ENCODE assay signal across 8 mouse cellular contexts in genomic region chr2:153142620-153143199, GRCm38 (mm10). TPM values are rescaled to one million over a fixed set of nuclear protein-coding genes. Genes with fewer than 3 reads are reported as not detected.
DNase-seq lines count a peak whose midpoint lies in the region; ATAC-seq and TF ChIP-seq lines count a peak whose summit lies in the region.

No protein-coding gene starts in this region.

- H3K4me3 ChIP-seq in thymus, adult 2 months (ENCODE audit: control insufficient read depth, insufficient read depth, low read length), result no peak overlapping the region
- H3K4me3 ChIP-seq in heart, postnatal 0 days (ENCODE audit: low read depth, low read length), result no peak overlapping the region
- no peak overlapping the region for H3K4me3 ChIP-seq in left cerebral cortex, adult 2 months
- no peak overlapping the region for H3K4me3 ChIP-seq in neural tube, embryonic 15.5 days (replicated peaks)

- peak; percentile 51 for DNase-seq in thymus, adult 2 months
- DNase-seq in thymus, adult 18-20 months, result no peak
- DNase-seq in adrenal gland, adult (ENCODE audit: inconsistent age in 2 of 2, low spot score in 1 of 2), result peak; percentile 44 to 89
- peak; percentile 57 to 72 for DNase-seq in cerebellum, postnatal 36 days
- peak; percentile 58 for DNase-seq in heart, postnatal 0 days (ENCODE audit: low spot score)
- DNase-seq in left cerebral cortex, adult 2 months (ENCODE audit: extremely low spot score in 1 of 2, low spot score in 2 of 2), result peak; percentile 51 to 65

- intact Hi-C loops in left cerebral cortex, adult 2 months (cut with DNase I), result loop anchor here (1.0 to 10.0 kb wide), 3 partner anchors 62 to 272 kb away; no protein-coding TSS in a partner anchor

- H3K9ac ChIP-seq in heart, postnatal 0 days (replicated peaks; ENCODE audit: low read depth, low read length), result no peak overlapping the region
- no peak overlapping the region for H3K9ac ChIP-seq in neural tube, embryonic 15.5 days (replicated peaks)

- H3K27ac ChIP-seq in thymus, adult 2 months (ENCODE audit: control insufficient read depth, insufficient read depth, low read length), result no peak overlapping the region
- H3K27ac ChIP-seq in heart, postnatal 0 days (ENCODE audit: low read depth), result no peak overlapping the region
- no peak overlapping the region for H3K27ac ChIP-seq in left cerebral cortex, adult 2 months
- H3K27ac ChIP-seq in neural tube, embryonic 15.5 days (replicated peaks), result no peak overlapping the region

- TF ChIP-seq POLR2A in thymus, adult 2 months (IDR thresholded peaks at IDR 0.05; ENCODE audit: control insufficient read depth, extremely low read depth, insufficient read depth, low read length, poor library complexity), result no peak

- no peaks in the 10 kb centered on the region for H3K27me3 ChIP-seq in thymus, adult 2 months (ENCODE audit: control insufficient read depth, insufficient read depth, low read length)
- H3K27me3 ChIP-seq in heart, postnatal 0 days (ENCODE audit: control insufficient read depth, insufficient read depth, low read length), result no peaks in the 10 kb centered on the region
- H3K27me3 ChIP-seq in neural tube, embryonic 15.5 days (replicated peaks), result no peaks in the 10 kb centered on the region

- no peak for TF ChIP-seq EP300 in heart, postnatal 0 days (IDR thresholded peaks at IDR 0.05; ENCODE audit: low read depth)

- no peak for ATAC-seq in heart, postnatal 0 days (ENCODE audit: insufficient read depth, low read depth)
- peak; percentile 28; the same call in 1 of the 2 replicates for ATAC-seq in neural tube, embryonic 15.5 days (ENCODE audit: low FRiP score)
- ATAC-seq in granulocyte monocyte progenitor cell, adult 5-6 weeks (replicated peaks; ENCODE audit: poor library complexity, severe bottlenecking), result no peak

- H3K4me1 ChIP-seq in thymus, adult 2 months (replicated peaks; ENCODE audit: control insufficient read depth, insufficient read depth, low read length), result no peaks in the 10 kb centered on the region
- H3K4me1 ChIP-seq in heart, postnatal 0 days (ENCODE audit: control insufficient read depth, insufficient read depth), result 0 out of 2 replicates have a peak, but pooled peaks cover 6% of the 10 kb centered on the region
- peaks cover 14% of the 10 kb centered on the region; the same call in 1 of the 2 replicates for H3K4me1 ChIP-seq in neural tube, embryonic 15.5 days

- H3K36me3 ChIP-seq in thymus, adult 2 months (ENCODE audit: control insufficient read depth, insufficient read depth, low read length), result no peaks in the 10 kb centered on the region
- no peaks in the 10 kb centered on the region for H3K36me3 ChIP-seq in heart, postnatal 0 days (replicated peaks; ENCODE audit: control insufficient read depth, insufficient read depth, low read length)
- H3K36me3 ChIP-seq in neural tube, embryonic 15.5 days, result no peaks in the 10 kb centered on the region

- TF ChIP-seq CTCF in thymus, adult 2 months (IDR thresholded peaks at IDR 0.05; ENCODE audit: borderline replicate concordance, control insufficient read depth, extremely low read depth, insufficient read depth, low read length, poor library complexity), result no peak
- TF ChIP-seq CTCF in heart, postnatal 0 days (IDR thresholded peaks at IDR 0.05; ENCODE audit: low read depth), result peak; percentile 78
- peak; percentile 87 for TF ChIP-seq CTCF in left cerebral cortex, adult 2 months (IDR thresholded peaks at IDR 0.05)

- WGBS in thymus, adult 2 months, result 42% methylated on average over 10 of the region's 10 CpGs
- WGBS in heart, postnatal 0 days, result 23% methylated on average over 10 of the region's 10 CpGs
- 22% methylated on average over 10 of the region's 10 CpGs for WGBS in neural tube, embryonic 15.5 days

- no peak overlapping the region for H3K4me2 ChIP-seq in heart, postnatal 0 days (ENCODE audit: low read depth, low read length)
- peak overlapping the region; percentile 38 for H3K4me2 ChIP-seq in neural tube, embryonic 15.5 days

- H3K9me3 ChIP-seq in heart, postnatal 0 days (replicated peaks; ENCODE audit: control insufficient read depth, low read length), result no peaks in the 10 kb centered on the region
- H3K9me3 ChIP-seq in neural tube, embryonic 15.5 days (replicated peaks), result no peaks in the 10 kb centered on the region

RNA-seq across cellular contexts. Expression of gene Tm9sf4, which starts 18.4 kb away (rescaled TPM):
- polyA plus RNA-seq in thymus, adult 2 months (2012; rRNA removed), result 42.5 and 43.9 TPM in 2 replicates
- total RNA-seq in heart, postnatal 0 days (2014; rRNA removed; ENCODE audit: low replicate concordance), result 35.7 and 37.8 TPM in 2 replicates
- 38.2 and 38.8 TPM in 2 replicates for polyA plus RNA-seq in heart, postnatal 0 days (2015; fragmentation: Nextera tagmentation; extraction: Ambion mirVana)
- total RNA-seq in left cerebral cortex, adult 2 months (2021), result 100 to 1,000 TPM; 112 to 118 TPM
- 83.0 and 83.7 TPM in 2 replicates for polyA plus RNA-seq in neural tube, embryonic 15.5 days (2015; fragmentation: Nextera tagmentation; extraction: Ambion mirVana)
- total RNA-seq in granulocyte monocyte progenitor cell, adult 5-6 weeks (2014; fragmentation: Nextera tagmentation), result 54.2 and 60.7 TPM in 2 replicates
- 61.3 and 91.4 TPM in 2 replicates for total RNA-seq in granulocyte monocyte progenitor cell, adult 5-6 weeks (2017)

RNA-seq across cellular contexts. Expression of gene Hck, which starts 34.4 kb away (rescaled TPM):
- 14.6 and 22.1 TPM in 2 replicates for polyA plus RNA-seq in thymus, adult 2 months (2012; rRNA removed)
- 3.8 and 6.4 TPM in 2 replicates for total RNA-seq in heart, postnatal 0 days (2014; rRNA removed; ENCODE audit: low replicate concordance)
- polyA plus RNA-seq in heart, postnatal 0 days (2015; fragmentation: Nextera tagmentation; extraction: Ambion mirVana), result 1.5 and 1.7 TPM in 2 replicates
- total RNA-seq in left cerebral cortex, adult 2 months (2021), result 1 to 10 TPM; 2.0 to 2.1 TPM
- polyA plus RNA-seq in neural tube, embryonic 15.5 days (2015; fragmentation: Nextera tagmentation; extraction: Ambion mirVana), result 3.2 and 4.0 TPM in 2 replicates
- 6.4 and 9.5 TPM in 2 replicates for total RNA-seq in granulocyte monocyte progenitor cell, adult 5-6 weeks (2014; fragmentation: Nextera tagmentation)
- total RNA-seq in granulocyte monocyte progenitor cell, adult 5-6 weeks (2017), result 13.1 and 17.5 TPM in 2 replicates

Comparison
In these comparisons a context has a peak if more than half of its experiments do, and no peak if none do; other contexts are left out.
1. DNase-seq: peak in thymus, adult 2 months (single experiment), adrenal gland, adult (2 of 2), cerebellum, postnatal 36 days (2 of 2), heart, postnatal 0 days (single experiment) and left cerebral cortex, adult 2 months (2 of 2); none in thymus, adult 18-20 months (0 of 2).